Mouse (Mus musculus): ENCODE measurements around the gene Lama5. TPM values are rescaled to one million over a fixed set of nuclear protein-coding genes. Genes with fewer than 3 reads are reported as not detected.

Gene Lama5
- total RNA-seq, 2 experiments from 2014 or later: 44.6 to 46.5 TPM

DNA sequence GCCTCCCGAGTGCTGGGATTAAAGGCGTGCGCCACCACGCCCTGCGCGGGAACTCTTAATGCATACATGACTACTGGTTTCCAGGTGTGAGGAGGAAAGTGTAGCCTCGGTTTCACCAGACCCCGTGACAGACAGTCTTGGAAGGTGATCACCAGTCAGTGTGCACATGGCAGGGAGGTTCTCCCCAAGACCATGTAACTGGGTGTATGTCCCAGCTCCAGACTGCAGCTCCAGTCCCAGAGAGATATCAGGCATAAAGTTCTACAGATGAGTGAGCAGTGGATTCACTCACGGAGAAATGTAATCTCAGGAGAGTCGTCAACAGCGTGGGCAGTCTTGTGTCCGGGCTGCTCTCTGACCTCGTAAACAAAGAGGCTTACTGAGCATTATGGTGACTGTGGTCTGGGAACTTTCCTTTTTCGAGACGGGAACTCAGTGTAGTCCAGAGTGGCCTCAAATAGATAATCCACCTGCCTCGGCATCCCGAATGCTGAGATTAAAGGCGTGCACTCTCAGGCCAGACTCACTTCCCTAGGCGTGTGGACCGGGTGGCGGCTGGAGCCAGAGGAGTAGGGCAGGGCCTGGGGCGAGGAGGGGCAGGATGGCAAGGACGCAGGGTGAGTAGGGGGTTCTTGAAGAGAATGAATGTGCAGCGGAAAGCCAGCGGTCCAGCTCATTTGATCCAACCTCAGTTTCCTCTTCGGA is 30.8 kb upstream of the Lama5 start:
- DNase-seq: no peak
- intact Hi-C loops (cut with DNase I): loop anchor here (10.0 kb wide), 3 partner anchors 182 to 342 kb away; partner anchors contain the start of gene Mtg2

DNA sequence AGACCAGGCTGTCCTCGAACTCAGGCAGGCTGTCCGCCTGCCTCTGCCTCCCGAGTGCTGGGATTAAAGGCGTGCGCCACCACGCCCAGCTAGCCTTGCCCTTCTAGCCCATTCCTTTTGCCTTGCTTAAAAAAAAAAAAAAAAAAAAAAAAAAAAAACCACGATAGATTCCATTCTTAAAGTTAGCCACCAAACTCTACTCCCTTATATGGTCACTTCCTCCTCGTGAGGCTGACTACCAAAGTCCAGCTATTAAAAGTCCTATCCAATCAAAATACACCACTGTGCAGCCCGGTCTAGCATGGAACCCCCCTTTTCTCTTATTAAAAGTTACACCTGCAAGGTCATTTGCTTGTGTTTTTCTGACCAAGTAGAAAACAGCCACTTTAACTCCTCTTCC is 30.0 kb upstream of the Lama5 start:
- DNase-seq: no peak
- intact Hi-C loops (cut with DNase I): loop anchor here (10.0 kb wide), 3 partner anchors 181 to 341 kb away; partner anchors contain the start of gene Mtg2

DNA sequence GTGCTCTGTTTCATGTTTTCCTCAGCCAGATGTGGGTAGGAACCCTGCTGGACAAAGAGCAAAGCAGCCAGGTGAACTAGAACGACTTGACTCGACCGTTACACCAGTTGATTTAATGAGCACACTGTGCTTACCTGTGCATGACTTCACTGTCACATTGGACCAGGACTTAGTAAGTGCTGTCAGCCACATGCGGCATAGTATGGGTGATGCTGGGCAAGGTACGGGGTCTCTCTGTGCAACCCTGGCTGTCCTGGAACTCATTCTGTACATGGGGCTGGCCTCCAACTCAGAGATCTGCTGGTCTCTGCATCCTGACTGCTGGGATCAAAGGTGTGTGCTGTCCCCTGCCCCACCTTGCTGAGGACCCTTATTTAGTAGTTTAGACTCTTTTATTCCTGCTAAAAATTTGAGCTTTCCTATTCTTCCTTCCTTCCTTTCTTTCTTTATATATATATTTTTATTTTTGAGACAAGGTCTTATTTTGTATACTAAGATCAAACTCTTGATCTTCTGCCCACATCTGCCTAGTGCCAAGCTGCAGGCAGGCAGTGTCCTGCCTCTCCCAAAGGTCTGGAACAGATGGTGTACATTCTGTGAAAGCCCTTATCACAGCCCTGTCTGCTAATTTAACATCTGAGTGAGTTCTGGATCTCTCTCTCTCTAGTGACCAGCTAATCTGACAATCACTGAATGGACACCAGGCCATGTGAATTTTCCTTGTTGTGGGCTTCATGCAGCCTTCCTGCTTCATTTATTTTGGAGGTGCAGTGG is 29.0 kb upstream of the Lama5 start:
- intact Hi-C loops (cut with DNase I): loop anchor here (5.0 to 10.0 kb wide), 4 partner anchors 137 to 340 kb away; partner anchors contain the start of genes Mtg2 and Osbpl2
- DNase-seq: no peak

DNA sequence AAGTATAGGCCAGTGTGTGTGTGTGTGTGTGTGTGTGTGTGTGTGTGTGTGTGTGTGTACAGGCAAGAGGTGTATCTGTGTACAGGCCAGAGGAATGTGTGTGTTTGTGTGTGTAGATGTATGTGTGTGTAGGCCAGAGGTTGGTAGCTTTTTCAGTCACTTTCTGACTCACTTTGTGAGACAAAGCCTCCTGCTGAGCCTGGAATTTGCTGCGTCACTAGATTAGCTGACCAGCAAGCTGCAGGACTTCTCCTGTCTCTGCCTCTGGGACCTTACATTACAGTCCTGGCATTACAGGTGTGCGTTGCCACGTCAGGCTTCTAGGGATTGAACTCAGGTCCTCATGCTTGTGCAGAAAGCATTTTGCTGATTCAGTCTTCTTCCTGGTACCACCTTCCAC is 26.2 kb upstream of the Lama5 start:
- intact Hi-C loops (cut with DNase I): loop anchor here (1.0 to 10.0 kb wide), 6 partner anchors 44 to 337 kb away; partner anchors contain the start of genes Mtg2 and Osbpl2
- DNase-seq: no peak

DNA sequence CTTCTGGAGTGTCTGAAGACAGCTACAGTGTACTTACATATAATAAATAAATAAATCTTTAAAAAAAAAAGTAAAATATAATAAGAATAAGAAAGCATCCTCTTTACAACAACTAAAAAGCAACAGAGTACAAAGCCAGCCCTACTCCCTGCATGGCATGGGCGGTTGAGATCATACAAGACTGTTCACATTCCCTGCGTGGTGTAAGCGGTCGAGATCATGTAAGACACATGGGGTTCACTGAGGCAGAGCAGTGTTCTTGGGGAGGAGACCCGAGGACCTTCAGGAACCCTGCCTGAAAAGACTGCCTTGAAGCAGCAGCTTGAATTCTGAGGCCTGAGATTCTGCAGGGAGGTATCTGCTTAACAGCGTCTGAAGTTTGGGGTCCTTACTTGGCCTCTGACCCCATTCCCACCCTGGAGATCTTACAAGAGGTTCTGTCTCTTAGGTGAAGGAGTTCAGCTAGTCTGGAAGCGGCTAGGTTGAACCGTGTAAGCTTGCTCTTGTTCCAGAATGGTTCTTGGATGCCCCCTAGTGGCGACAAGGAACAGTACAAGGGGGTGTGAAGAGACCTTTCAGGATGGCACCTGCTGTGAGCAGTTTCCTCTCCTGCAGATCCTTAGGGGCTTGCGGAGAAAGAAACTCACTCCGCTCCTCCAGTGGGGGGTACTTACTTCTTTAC is 25.4 kb upstream of the Lama5 start:
- intact Hi-C loops (cut with DNase I): loop anchor here (1.0 to 10.0 kb wide), 6 partner anchors 43 to 336 kb away; partner anchors contain the start of genes Mtg2 and Osbpl2
- peak; percentile 89 to 91 for DNase-seq

DNA sequence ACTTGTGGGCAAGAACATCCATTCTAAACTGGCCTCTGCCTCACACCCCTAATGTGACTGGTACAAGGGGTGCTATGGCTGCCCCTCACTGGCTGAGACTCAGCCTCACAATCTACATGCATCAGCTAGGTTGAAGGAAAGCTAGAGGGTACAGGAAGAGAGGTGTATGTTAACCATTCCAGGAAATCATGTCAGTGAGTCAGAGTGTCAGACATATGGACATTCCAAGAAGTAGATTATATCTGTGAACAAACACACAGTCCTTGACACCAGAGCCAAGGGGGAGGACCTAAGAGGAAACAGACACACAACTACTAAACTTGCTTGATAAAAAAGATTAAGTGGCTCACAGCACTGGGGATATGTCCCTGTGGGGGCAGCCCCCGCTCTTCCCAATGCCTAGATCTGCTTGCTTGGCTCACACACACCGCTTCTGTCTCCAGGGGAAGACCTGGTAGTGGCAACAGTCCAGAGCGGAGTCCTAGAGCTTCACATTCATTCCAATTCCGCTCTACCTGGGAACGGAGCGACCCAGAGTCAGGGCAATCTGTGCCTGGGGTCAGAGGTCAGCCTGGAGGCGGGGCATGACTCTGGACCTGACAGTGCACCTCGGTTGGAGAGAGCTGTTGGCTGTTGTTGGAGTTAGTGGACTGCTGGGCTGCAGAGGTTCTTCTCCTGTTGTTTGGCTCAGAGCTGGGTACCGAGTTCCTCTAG is 23.4 kb upstream of the Lama5 start:
- intact Hi-C loops (cut with DNase I): no loop called here

DNA sequence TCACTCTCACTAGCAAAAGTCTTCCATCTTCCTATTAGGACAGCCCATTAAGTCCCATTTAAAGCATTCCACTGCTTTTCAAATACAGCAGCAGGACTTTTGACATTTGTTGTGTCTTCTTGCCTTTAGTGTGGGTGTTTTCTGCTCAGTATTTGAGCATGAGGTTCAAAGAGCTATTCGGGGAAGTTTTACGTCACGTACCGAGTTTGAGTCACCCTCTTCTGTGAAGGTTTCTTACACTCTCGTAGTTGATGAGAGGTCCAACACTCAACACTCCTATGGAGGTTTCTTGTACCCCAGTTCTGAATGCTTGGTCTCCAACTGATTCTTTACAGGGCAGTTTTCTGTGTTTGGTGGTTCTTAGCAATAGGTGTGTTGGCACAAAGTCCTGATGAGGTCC is 22.3 kb upstream of the Lama5 start:
- no peak for DNase-seq
- intact Hi-C loops (cut with DNase I): no loop called here

More for the DNA sequence above, 23.4 kb upstream of the Lama5 start:
- no peak for DNase-seq

DNA sequence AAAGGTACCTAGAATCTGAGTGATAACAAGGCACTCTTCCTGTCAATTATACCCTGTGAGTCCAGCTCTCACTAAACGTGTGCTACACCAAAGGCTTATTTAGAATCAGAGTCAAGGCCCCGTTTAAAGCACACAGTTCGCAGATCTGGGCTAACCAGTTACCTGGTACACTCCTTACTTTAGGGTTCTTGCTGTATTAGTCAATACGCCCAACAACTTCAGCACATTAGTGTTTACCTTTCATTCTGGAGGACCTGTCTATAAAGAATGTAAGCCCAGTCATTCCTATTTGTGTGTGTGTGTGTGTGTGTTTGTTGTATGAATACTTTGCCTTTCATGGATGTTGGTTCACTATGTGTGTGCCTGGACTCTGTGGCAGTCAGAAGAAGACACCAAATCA is 17.4 kb upstream of the Lama5 start:
- no peak for DNase-seq
- intact Hi-C loops (cut with DNase I): no loop called here

DNA sequence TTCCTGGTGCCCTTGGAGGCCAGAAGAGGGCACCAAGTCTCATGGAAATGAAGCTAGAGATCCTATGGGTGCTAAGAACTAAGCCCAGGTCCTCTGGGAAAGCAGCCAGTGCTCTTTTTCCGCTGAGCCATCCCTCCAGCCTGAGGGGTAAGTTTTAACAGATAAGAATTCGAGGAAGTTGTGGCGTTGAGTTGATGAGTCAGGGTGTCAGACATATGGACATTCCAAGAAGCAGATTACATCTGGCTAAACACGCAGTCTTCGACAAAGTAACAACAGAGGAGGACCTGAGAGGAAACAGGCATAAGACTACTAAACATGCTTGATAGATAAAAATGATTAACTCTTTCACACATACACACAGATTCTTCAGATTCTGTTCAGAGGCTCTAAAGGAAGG is 12.9 kb upstream of the Lama5 start:
- no peak for DNase-seq
- intact Hi-C loops (cut with DNase I): no loop called here

DNA sequence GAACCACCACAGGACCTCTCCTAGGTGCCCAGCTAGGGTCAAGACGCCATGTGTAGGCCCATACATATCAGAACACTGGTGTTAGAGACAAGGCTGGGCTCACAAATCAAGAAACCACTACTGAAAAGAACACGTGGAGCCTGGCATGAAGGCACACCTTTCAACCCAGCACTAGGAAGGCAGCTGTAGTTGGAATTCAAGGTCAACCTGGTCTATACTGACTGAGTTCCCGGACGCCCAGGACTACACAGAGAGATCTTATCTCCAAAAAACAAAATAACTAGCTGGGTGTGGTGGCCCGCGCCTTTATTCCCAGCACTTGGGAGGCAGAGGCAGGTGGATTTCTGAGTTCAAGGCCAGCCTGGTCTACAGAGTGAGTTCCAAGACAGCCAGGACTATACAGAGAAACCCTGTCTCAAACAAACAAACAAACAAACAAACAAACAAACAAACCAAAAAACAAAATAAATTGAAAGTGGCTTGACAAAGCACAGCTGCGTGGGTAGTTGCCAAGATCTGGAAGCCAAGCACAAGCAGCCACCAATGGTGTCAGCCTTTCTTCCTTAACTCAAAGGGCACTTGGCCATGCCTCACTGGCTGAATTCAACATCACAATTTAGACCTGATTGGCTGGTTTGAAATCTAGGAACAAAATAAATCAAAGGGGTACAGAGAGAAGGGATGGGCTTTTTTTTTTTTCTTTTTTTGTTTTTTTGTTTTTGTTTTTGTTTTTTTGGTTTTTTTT is 12.1 kb upstream of the Lama5 start:
- DNase-seq: no peak
- intact Hi-C loops (cut with DNase I): no loop called here

DNA sequence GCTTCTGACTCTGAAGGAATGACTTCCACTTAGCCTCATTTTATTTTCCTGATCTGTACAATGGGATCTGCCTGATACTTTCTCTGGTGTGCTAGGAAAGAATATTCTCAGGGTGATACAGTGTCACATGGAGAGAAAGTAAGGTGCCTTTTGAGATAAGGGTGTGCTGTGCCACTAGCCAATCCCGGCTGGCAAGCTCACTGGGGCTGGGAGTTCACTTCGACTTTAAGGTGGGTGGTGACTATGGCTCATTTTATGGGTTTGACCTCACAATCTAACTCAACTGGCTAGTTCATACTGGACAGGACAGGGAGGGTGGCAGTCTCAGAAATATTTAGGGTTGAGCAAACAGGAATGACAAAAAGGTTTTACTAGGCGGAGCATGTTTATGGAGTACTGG is 11.3 kb upstream of the Lama5 start:
- intact Hi-C loops (cut with DNase I): no loop called here

DNA sequence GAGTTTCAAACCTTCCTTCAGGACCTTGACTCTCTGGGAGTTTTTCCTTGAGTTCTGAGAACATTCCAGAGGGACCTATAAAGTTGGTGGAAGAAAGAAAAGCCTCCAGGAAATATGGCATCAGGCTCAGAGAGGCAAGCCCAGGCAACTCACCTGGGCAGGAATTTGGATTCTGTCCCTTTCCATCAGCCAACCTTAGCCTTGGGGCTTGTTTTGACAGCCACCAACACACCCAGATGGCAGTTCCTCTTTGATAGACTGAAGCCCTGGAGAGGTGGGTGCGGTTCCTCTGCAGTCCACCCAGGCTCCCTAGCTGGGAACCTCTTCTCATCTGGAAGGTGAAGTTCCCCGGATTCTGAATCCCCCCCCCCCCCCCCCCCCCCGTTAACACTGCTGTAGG is 10.8 kb upstream of the Lama5 start:
- DNase-seq: no peak
- intact Hi-C loops (cut with DNase I): no loop called here

More for the DNA sequence above, 11.3 kb upstream of the Lama5 start:
- DNase-seq: no peak

DNA sequence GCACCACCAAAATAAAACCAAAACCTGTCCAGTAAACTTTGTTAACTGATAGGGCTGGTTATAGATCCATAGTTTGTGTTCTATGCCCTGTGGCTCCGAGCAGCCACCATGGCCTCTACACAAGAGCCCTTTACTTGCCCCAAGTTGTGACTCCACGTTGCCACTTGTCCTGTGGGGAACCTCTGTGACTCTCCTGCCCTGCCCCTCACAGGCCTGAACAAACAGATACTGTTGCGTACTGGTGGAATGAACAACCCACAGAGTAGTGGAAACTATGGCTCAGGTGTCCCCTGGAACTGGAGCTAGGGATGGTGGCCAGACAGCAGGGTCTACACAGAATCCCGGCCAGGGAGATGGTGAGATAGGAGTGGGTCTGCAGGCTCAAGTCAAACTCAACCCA is 10.1 kb upstream of the Lama5 start:
- intact Hi-C loops (cut with DNase I): no loop called here
- no peak for DNase-seq

DNA sequence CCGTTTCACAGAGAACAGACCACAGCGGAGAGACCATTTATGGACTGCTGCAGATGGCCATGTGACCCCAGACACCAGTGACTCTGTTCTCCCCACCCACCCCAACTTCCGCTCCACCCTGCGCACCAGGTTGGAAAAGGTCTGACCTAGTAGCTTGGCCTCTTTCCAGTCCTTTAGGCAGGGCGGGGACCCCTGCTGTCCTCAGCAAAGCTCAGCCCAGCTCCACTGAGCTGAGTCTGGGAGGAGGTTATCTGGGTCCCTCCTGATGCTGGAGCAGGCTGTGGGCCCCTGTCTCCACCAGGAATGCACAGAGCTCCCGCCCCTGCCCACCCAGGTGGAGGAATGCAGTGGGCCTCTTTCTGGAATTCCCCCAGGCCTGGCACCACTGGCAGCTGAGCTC is 9.3 kb upstream of the Lama5 start:
- intact Hi-C loops (cut with DNase I): no loop called here
- no peak for DNase-seq

DNA sequence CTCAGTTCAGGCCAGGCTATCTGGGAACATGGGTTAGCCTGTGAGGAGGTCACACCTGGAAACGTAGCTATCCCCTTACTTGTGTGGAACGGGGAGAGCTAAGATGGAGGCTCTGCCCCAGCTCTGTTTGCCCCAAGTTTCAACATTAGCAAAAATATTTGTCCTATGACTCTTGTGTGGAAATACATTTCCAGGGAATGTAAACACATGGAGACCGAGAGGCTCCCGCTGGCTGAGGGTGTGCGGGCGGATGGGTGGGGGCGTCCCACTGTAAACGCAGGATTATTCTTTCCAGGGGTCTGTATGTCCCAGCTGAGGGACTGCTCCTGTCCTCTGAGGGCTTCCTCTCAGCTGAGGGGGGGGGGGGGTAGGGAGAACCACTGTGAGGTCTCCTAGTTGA is 8.7 kb upstream of the Lama5 start:
- intact Hi-C loops (cut with DNase I): no loop called here
- no peak for DNase-seq

DNA sequence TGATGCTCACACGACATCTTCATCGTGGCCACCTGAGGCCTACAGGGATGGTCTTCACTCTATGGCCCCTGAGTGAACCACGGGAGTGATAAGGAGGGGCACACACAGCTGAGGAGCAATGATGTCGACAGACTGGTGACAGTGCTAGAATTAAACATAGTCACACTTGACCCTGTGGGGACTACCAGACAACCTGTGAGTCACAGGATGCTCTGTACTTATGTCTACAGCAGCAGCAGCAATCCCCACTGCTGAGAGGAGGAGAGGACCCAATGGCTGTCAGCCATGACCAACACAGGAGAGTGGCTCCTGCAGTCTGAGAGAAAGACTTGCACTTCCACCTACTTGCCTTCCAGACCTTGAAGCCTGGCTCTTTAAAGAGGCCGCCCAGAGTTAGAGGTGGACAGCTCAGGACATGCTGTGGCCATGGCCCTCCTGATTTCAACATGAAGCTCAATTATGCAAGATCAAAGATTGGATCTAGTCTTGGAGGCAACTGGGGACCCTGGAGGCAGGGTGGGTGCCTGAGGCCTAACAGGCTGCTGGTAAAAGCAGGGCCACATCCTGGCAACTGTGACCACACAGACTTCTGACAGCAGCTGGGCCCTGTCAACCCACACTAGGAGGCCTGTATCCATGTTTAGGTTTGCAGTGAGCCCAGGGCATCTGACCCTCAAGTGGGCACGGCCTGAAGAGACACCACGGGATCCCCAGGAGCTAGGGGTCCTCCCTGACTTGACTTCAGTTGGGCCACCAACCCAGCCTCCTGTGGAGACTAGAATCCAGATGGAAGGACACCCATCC is 7.6 kb upstream of the Lama5 start:
- DNase-seq: no peak
- intact Hi-C loops (cut with DNase I): no loop called here

DNA sequence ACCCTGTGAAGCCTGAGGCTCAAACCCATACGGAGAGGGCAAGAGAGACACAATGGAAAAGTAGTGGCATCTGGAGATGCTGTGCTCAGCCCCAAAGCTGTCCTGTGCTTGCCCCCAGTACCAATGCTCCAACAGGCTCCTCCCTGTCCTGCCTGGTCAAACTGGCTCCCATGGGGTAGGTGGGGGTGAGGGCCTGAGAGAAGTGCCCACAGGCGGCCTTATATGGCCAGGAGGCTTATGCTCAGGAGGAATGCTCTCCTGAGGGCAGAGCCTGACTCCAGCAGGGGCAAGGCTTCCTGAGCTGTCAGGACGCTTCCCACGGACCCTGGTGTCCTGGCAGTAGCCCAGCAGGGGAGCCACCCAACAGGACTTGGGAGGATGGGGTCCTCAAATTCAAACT is 4.8 kb upstream of the Lama5 start:
- intact Hi-C loops (cut with DNase I): no loop called here

DNA sequence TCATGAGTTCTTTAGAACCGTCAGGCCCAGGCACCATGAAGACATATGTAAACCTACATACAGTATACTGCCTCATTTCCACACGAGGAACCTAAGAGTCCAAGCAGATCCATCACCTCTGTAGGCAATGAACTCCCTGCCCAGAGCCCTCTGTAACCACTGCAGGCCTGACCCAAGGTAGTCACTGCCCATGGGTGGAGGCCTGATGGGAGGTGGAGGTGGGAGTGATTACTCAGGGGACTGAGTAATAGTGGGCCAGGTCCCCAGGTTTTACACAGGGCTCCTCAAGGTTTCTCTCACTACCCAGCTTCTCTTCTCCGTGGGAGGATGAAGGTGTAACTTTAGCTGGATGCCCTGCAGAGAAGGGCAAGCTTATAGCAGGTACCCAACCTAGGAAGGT is 3.5 kb upstream of the Lama5 start:
- intact Hi-C loops (cut with DNase I): no loop called here
- DNase-seq: no peak

More for the DNA sequence above, 4.8 kb upstream of the Lama5 start:
- no peak for DNase-seq

DNA sequence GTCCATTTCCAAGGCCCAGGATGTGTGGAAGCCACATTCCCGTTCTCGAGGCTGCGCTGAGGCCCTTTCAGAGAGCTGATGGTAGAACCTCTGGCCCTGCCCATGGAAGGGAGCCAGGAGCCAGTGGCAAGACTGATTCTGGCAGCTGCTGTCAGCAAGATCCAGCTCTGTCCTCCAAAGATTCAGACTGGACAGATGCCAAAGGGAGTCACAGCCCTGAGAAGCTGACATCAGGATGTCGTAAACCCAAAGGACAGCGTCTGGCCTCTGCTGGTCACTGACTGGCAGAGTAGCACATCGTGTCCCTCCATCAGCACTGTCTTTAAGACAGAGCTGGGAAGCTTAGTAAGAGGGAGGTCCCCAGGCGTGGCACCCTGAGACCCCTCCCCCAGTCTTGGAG is 2.9 kb upstream of the Lama5 start:
- DNase-seq: peak; percentile 56 to 64
- intact Hi-C loops (cut with DNase I): no loop called here

Measured in heart, postnatal 10 days (tissue).